Mouse (Mus musculus) c-Kit-positive CD71-positive TER-119-positive erythroid progenitor cells, embryonic 14.5 days (primary cell): ENCODE data around the gene Siglecf.

Source experiments
- DNase-seq: peaks from one replicate; pipeline ENCODE4 v3.0.0-alpha.2; 2013; ENCODE audit warnings: low spot score

The Siglecf gene

DNA sequence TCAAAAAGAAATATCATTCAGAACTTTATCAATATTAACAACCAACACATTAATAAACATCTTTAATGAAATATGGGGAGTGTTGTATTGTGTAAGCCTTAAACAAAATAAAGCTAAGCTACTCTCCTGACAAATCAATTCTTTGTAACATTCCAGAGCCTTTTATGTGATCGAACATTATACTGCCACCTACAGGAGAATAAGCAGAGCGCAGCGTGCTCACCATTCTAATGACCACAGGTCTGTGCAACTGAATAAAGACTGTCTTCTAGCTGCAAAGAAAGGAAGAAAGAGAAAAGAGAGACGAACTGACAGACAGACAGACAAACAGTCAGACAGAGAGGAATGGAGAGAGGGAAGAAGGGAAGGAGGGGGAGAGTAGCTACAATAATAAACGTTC, 27.1 kb downstream of the Siglecf start:
- peak; percentile 24 for DNase-seq

DNA sequence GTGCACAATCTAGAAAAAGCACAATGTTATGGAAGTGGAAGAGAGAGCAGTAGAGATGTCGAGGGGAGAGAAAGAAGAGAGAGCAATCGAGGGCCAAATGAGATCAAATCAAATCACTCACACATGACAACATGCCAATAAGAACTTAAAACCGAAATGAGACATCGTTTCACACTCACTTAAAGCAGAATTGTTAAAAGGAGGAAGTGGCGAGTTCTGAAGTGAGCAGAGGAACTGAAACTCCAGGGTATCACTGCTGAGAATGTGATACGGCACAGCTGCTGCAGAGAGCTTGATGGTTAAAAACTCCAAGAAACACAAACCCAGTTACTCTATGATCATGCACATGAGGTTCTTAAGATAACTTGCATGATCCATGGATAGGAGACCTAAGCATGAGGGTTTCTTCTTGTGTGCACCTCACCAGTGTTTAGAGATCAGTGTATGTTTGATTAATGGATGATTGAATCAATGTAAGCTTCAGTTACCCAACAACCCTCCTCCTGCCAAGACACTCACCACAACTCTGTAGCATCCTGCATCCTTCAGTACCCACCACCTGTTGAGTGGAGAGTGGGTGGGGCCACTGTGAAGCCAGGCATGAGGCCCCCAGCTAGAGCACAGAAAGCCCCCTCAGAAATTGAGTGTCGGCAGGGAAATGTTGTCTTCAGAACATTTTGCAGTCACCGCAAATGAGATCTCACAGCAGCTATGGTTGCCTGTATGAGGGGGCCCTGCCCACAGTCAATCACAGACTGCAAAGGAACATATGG, 41.4 kb downstream of the Siglecf start:
- DNase-seq = no peak

DNA sequence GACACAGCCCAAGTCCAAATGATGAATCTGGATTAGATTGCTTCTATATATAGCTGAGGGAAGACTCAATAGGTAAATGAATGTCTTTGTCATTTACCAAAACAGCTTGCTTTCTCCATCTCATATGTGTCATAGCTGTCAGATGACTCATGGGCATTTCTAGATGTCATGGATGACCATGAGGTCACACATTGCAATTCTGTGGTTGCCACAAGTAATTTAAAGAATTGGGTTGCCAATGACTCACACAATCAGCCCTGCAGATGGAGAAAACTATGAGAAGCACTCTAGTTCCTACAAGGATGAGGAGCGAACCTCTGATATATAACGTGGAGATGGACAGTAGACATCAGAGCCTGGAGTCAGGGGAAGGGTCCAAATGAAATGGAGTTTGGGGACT, 48.4 kb downstream of the Siglecf start:
- DNase-seq = no peak

DNA sequence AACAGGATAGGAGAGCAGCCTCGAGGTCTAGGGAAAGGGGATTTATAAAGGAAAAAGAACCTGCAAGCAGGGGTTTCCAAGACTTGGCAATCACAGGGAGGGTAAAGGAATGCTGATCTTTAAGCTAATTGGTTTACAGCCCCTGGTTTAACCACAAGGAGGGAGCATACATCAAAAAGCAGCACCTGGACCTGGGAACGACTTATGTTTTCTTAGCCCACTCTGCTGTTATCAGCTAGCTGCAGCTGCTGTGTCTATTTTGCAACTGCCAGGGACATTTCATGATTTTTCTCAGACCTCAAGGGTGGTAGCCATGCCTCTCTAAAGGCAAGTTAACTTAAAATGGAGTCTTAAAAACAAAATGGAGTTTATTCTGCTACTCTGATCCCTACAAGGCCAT, 51.6 kb downstream of the Siglecf start:
- no peak for DNase-seq

DNA sequence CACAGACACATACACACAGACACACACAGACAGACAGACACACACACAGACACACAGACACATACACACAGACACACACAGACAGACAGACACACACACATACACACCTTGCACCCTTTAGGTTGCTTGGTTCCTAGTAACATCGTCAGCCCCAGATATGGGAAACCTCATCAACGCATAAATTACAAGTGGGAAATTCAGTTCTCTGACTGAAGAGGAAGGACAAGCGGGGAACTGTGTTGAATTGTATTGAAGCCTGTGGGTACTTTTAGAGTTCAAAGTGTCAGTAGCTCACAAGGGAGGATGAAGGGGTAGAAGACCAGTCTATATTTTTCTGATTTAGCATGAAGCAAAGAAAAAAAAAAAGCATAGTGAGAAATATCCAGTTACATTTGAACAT, 56.4 kb downstream of the Siglecf start:
- no peak for DNase-seq

DNA sequence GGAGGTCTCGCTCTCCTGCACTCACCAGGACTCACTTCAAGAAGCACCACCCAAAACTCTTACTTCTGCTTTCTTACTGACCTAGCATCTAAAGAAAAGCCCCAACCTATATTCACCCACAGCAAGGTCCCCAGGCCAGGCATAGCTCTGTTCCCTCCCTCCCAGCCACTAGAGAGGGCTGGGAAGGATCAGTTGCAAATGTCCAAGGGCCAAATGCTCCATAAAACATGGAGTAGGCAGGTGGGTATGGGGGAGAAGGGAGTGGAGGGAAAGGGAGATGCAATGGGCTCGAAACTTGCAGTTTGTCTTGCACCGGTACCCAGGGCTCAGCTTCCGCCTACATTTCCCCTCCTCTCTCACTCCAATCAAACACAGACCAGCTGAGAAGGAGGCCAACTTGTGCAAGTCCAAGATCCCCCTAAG, 57.0 kb downstream of the Siglecf start, which contains the start of gene Siglecg:
Siglecg (plus strand) TSS at position 74 of the 423 bp plus-strand sequence.
- no peak for DNase-seq

DNA sequence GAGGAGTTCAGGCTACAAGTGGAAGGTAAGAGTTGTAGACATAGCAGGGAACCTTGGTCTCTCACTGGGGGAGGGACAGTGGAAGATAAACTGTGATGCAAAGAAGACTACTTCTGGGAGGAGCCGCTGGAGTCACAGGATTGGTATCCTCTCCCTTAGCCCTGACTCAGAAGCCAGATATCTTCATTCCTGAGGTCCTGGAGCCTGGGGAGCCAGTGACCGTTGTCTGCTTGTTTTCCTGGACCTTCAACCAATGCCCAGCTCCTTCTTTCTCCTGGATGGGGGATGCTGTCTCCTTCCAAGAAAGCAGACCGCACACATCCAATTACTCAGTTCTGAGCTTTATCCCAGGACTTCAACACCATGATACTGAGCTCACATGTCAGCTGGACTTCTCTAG, 57.9 kb downstream of the Siglecf start:
- DNase-seq = no peak
